Mouse (Mus musculus) liver, embryonic 14.5 days (tissue): Measurements from ENCODE around the gene Clcf1. TPM values are rescaled to one million over a fixed set of nuclear protein-coding genes. Genes with fewer than 3 reads are reported as not detected.
A peak's percentile ranks its signal among the peaks of the same experiment; 100 is the strongest.

ENCODE experiments used
- ATAC-seq: fragments of 200-750 bp; cut with Nextera tagmentation; 2 replicates; pipeline ENCODE4 v1.8.0; 2017; ENCODE audit warnings: moderate number of reproducible peaks, mild to moderate bottlenecking, moderate library complexity; ENCODE audit not compliant: insufficient read depth
- DNase-seq, 3 experiments: peaks; one replicate each; pipeline ENCODE4 v3.0.0-alpha.2; 2012 to 2013; ENCODE audit warnings: low read depth in 3 of 3, low spot score in 3 of 3
- H3K27ac ChIP-seq: fragments of 300-500 bp; sonication (generic); 2 replicates; pipeline ENCODE4 v1.5.1; 2014; ENCODE audit warnings: moderate library complexity, mild to moderate bottlenecking, control low read depth, inconsistent platforms
- H3K27me3 ChIP-seq: fragments of 300-500 bp; sonication (generic); 2 replicates; pipeline ENCODE4 v1.6.1; 2014; ENCODE audit warnings: mild to moderate bottlenecking, low read length, moderate library complexity; ENCODE audit not compliant: control insufficient read depth, insufficient read depth
- H3K36me3 ChIP-seq: fragments of 300-500 bp; sonication (generic); replicated peaks from 2 replicates; pipeline ENCODE4 v1.6.1; 2014; ENCODE audit warnings: low read depth; ENCODE audit not compliant: control insufficient read depth, insufficient read depth
- H3K4me1 ChIP-seq, 2 experiments: fragments of 200-500 bp in 1 of 2; fragments of 300-500 bp in 1 of 2; sonication (generic) in 1 of 2; replicated peaks; 2 replicates each; pipeline ENCODE4 v1.6.1; 2012 to 2014; ENCODE audit warnings: antibody characterized with exemption in 1 of 2, inconsistent platforms in 1 of 2, low read length in 1 of 2; ENCODE audit not compliant: control insufficient read depth in 2 of 2, insufficient read depth in 2 of 2
- H3K4me2 ChIP-seq: fragments of 300-500 bp; sonication (generic); 2 replicates; pipeline ENCODE4 v1.6.1; 2014; ENCODE audit warnings: low read depth, mild to moderate bottlenecking, control low read depth, moderate library complexity
- H3K4me3 ChIP-seq, 2 experiments: fragments of 200-500 bp in 1 of 2; fragments of 300-500 bp in 1 of 2; sonication (generic) in 1 of 2; 2 replicates each; pipeline ENCODE4 v1.5.1; 2012 to 2014; ENCODE audit warnings: low read depth in 2 of 2, low read length in 2 of 2, mild to moderate bottlenecking in 2 of 2, control low read depth in 1 of 2, inconsistent platforms in 1 of 2, moderate library complexity in 1 of 2; ENCODE audit not compliant: insufficient read depth in 1 of 2
- H3K9ac ChIP-seq: fragments of 300-500 bp; sonication (generic); replicated peaks from 2 replicates; pipeline ENCODE4 v1.6.1; 2014; ENCODE audit warnings: mild to moderate bottlenecking, control low read depth, moderate library complexity
- H3K9me3 ChIP-seq: fragments of 300-500 bp; sonication (generic); 2 replicates; pipeline ENCODE4 v1.6.1; 2016; ENCODE audit warnings: low read length, mixed read lengths; ENCODE audit not compliant: control insufficient read depth
- CTCF ChIP-seq: IDR thresholded peaks from 2 replicates; pipeline ENCODE4 v1.5.1; 2016; ENCODE audit warnings: antibody characterized with exemption, low read depth, control low read depth
- EP300 ChIP-seq: IDR thresholded peaks from 2 replicates; pipeline ENCODE4 v1.6.1; 2016; ENCODE audit warnings: antibody characterized with exemption, low read depth
- WGBS: fragments of 180-500 bp; shearing (Covaris S2); extraction: QIAGEN DNeasy Blood & Tissue Kit; methylation state at CpG from one replicate; pipeline ENCODE4 v1.1.7; 2014; ENCODE audit not compliant: insufficient replicate concordance; 5-methylcytosine and 5-hydroxymethylcytosine counted together
- polyA plus RNA-seq, 2 experiments: library from polyadenylated mRNA; depleted of rRNA in 1 of 2; stranded (reverse) in 1 of 2; unstranded in 1 of 2; fragments of >200 nt; fragmentation: Nextera tagmentation in 1 of 2; extraction: Ambion mirVana in 1 of 2; gene quantifications; 2 replicates each; pipeline versions ENCODE4 v1.2.1 to v1.2.3; 2012 to 2014

The Clcf1 gene
- polyA plus RNA-seq, 2 experiments: 0.43 to 1.1 TPM

DNA sequence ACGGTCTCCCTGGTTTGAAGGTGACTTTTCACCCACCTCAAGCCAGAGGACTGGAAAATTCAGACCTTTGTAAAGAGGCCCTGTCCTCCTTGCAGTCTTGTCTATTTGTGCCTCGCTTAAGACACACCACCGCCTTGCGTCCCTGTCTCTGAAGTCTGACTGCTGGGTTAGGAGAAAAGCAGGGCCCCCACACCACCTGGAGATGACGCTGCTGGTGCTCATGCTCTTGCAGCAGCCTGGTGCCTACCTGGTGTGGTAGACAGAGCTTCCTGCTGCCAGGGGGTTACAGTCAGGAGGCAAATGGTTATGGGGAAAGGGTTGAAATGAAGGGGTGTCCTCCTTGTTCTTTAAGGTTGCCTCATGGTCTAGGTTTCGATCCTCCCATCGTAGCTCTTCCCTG lies 40.2 kb downstream of the Clcf1 start:
- H3K9me3 ChIP-seq: no peaks in the 10 kb centered on the region
- H3K4me1 ChIP-seq: peaks cover 3 to 4% of the 10 kb centered on the region in 2 experiments; a peak in 3 of 4 replicates
- no peaks in the 10 kb centered on the region for H3K36me3 ChIP-seq
- no peak overlapping the region for H3K4me3 ChIP-seq
- DNase-seq (no peak), ATAC-seq (no peak)
- no peak for TF ChIP-seq EP300
- TF ChIP-seq CTCF: no peak
- H3K4me2 ChIP-seq: no peak overlapping the region
- H3K27me3 ChIP-seq: no peaks in the 10 kb centered on the region
- no peak overlapping the region for H3K27ac ChIP-seq
- 75% methylated on average over 7 of the region's 7 CpGs for WGBS
- no peak overlapping the region for H3K9ac ChIP-seq

DNA sequence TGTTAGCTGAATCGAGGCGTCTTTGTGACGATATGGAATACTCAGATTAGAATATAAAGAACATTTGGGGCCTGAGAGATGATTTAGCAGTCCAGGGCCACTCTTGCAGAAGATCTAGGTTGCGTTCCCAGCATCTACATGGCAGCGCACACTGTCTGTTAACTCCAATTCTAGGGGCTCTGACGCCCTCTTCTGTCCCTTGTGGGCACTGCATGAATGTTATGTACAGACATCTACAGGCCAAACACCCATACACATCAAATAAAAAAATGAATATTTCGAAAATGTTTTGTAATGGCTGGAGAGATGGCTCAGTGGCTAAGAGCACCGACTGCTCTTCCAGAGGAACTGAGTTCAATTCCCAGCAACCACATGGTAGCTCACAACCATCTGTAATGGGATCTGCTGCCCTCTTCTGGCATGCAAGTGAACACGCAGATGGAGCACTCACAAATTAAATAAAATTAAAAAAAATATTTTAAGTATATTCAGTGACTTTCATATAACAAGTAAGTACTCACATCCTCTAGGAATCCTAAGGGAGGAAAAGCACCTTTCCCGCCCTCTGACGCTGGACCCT lies 41.6 kb downstream of the Clcf1 start:
- TF ChIP-seq CTCF: peak; percentile 65
- TF ChIP-seq EP300: no peak
- Histone ChIP-seq H3K4me1 (peaks cover 3 to 4% of the 10 kb centered on the region in 2 experiments; a peak in 3 of 4 replicates), H3K4me3 (no peak overlapping the region), H3K9me3 (no peaks in the 10 kb centered on the region), H3K9ac (no peak overlapping the region), H3K27ac (no peak overlapping the region), H3K27me3 (no peaks in the 10 kb centered on the region), H3K4me2 (no peak overlapping the region), H3K36me3 (no peaks in the 10 kb centered on the region)
- no peak for DNase-seq
- 66% methylated on average over 11 of the region's 11 CpGs for WGBS
- no peak for ATAC-seq

DNA sequence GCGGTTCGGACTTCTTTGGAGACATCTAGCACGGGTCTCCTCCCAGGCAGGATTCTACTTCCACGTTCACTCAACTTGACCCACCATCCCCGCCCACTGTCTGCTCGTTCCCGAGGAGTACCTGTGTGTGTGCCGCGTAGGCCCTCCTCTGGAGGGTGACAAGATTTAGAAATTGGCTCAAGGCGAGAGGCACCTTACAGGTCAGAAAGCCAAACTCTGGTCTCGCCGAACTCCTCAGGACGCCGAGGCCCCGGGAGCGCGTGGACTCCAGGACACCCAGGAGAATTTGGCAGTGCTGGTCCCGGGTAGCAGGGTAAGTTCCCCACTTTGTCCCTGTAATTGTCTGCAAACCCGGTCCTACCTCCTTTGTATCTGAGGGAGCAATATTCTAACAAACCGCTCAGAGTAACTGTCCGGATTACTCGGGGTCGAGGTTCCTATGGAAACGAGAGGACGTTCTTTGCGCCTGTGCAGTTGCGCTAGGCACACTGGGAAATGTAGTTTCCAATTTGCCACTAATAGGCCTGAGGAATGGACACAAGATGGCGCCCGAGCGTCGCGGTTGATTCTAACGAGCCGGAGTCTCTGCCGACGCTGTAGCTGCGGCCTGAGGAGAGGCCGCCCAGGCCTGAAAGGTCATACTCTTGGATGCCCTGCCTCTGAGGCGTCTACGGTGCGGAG lies 43.3 kb downstream of the Clcf1 start:
- Histone ChIP-seq H3K27ac (no peak overlapping the region), H3K36me3 (no peaks in the 10 kb centered on the region), H3K9ac (peak overlapping the region; percentile 44), H3K4me2 (peak overlapping the region; percentile 92), H3K9me3 (no peaks in the 10 kb centered on the region), H3K4me1 (peaks cover 3 to 4% of the 10 kb centered on the region in 2 experiments; a peak in 3 of 4 replicates), H3K4me3 (peak overlapping the region; percentile 62 to 79), H3K27me3 (no peaks in the 10 kb centered on the region)
- TF ChIP-seq CTCF (peak; percentile 96), EP300 (no peak)
- WGBS: under 1% methylated on average over 41 of the region's 41 CpGs
- ATAC-seq: peak; percentile 84
- peak; percentile 84 to 88 (median 87) for DNase-seq

DNA sequence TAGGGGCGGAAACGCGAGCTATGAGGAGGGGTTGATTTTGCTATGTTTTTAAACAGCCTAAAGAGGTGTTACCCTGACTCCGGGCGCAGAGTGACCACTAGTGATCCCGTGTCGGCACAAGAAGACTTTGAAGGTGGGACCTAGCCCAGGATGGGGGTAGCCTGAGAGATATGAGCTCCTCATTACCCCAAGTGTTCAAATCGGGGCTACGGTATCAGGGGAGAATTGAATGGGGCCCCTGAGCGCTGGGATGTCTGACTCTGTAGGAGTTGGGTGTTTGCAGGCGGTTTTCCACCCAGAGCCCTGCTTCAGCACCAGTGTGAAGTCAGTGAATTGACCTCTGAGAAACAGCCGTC lies 43.8 kb downstream of the Clcf1 start:
- ATAC-seq (no peak), DNase-seq (no peak)
- Histone ChIP-seq H3K4me2 (peak overlapping the region; percentile 92), H3K4me1 (peaks cover 3 to 4% of the 10 kb centered on the region in 2 experiments; a peak in 3 of 4 replicates), H3K27ac (no peak overlapping the region), H3K9me3 (no peaks in the 10 kb centered on the region), H3K4me3 (peak overlapping the region in 1 of 2 experiments; percentile 23; a peak in 1 of 4 replicates), H3K9ac (no peak overlapping the region; the same call in 1 of the 2 replicates), H3K36me3 (no peaks in the 10 kb centered on the region), H3K27me3 (no peaks in the 10 kb centered on the region)
- TF ChIP-seq CTCF (no peak), EP300 (no peak)
- 35% methylated on average over 12 of the region's 12 CpGs for WGBS

DNA sequence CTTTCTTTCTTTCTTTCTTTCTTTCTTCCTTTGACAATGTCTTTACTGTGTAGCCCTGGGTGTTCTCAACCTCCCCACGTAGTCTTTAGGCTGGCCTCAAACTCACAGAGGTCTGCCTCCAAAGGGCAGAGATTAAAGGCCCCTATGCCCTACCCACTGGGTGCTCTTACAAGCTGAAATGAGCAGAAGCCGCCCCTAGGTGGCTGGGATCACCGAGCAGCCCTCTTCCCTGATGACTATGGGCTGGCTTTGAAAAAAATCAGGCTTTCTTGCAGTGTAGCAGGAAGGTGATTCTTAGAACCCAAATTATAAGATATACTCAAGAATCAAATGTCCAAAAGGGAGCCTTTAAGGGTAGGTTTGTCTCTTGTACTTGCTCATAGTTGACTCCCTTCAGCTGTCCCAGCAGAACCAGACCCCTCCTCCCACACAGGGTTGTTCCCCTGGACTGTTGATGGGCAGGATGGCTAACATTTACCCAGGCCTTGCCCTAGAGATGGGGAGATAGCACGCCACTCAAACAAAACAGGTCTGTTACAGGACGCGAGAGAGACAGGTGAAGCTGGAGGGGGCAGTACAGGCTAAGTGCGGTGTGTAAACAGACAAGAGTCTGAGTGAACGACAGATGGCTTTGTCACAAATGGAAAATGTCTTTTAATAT lies 47.1 kb downstream of the Clcf1 start:
- TF ChIP-seq CTCF: no peak
- TF ChIP-seq EP300: no peak
- H3K27ac ChIP-seq: no peak overlapping the region
- H3K4me1 ChIP-seq: peaks cover 3 to 4% of the 10 kb centered on the region in 2 experiments; a peak in 3 of 4 replicates
- no peak overlapping the region for H3K9ac ChIP-seq
- WGBS: 51% methylated on average over 8 of the region's 8 CpGs
- H3K4me3 ChIP-seq: no peak overlapping the region
- H3K9me3 ChIP-seq: no peaks in the 10 kb centered on the region
- H3K4me2 ChIP-seq: no peak overlapping the region
- no peak for DNase-seq
- no peaks in the 10 kb centered on the region for H3K36me3 ChIP-seq
- no peaks in the 10 kb centered on the region for H3K27me3 ChIP-seq
- ATAC-seq: no peak
